Mouse (Mus musculus): Measurements from ENCODE around the gene Dusp7. TPM values are rescaled to one million over a fixed set of nuclear protein-coding genes. Genes with fewer than 3 reads are reported as not detected.

Gene Dusp7
- total and polyA plus RNA-seq, 3 experiments = 8.6 to 49.3 (median 27.3) TPM

GRCm38 (mm10) chr9:106349075-106349474, 19.4 kb upstream of the Dusp7 start:
- Histone ChIP-seq H3K36me3 (replicated peaks) (peaks cover 74% of the 10 kb centered on the region), H3K4me1 (ENCODE audit: insufficient read depth, low read depth, low read length) (no peaks in the 10 kb centered on the region), H3K4me3 (ENCODE audit: low read depth, low read length) (no peak overlapping the region), H3K27me3 (ENCODE audit: insufficient read depth, low read length) (no peaks in the 10 kb centered on the region), H3K9me3 (replicated peaks) (no peaks in the 10 kb centered on the region)
- DNase-seq (ENCODE audit: low spot score) (no peak), ATAC-seq (ENCODE audit: extremely low read depth, insufficient number of reproducible peaks, low FRiP score, poor library complexity, severe bottlenecking) (no peak)
- TF ChIP-seq CTCF (IDR thresholded peaks at IDR 0.05; ENCODE audit: low read depth, low read length) = no peak
- TF ChIP-seq GATA2 (IDR thresholded peaks at IDR 0.05; ENCODE audit: borderline replicate concordance, low read depth, low read length) = no peak

- Histone ChIP-seq H3K4me3 (ENCODE audit: low read depth, low read length) (no peak overlapping the region), H3K36me3 (replicated peaks) (peaks cover 58% of the 10 kb centered on the region), H3K9me3 (replicated peaks) (no peaks in the 10 kb centered on the region), H3K27me3 (ENCODE audit: insufficient read depth, low read length) (no peaks in the 10 kb centered on the region), H3K4me1 (ENCODE audit: insufficient read depth, low read depth, low read length) (no peaks in the 10 kb centered on the region)
- no peak for DNase-seq (ENCODE audit: low spot score)
- no peak for TF ChIP-seq GATA1 (IDR thresholded peaks at IDR 0.05; ENCODE audit: borderline replicate concordance, low read length)
- no peak for TF ChIP-seq CTCF (IDR thresholded peaks at IDR 0.05; ENCODE audit: low read depth, low read length)
- no peak for TF ChIP-seq TAL1 (conservative IDR thresholded peaks at IDR 0.05; ENCODE audit: low read depth, low read length)
- TF ChIP-seq GATA2 (IDR thresholded peaks at IDR 0.05; ENCODE audit: borderline replicate concordance, low read depth, low read length) = no peak
- TF ChIP-seq POLR2AphosphoS5 (IDR thresholded peaks at IDR 0.05; ENCODE audit: insufficient replicate concordance, low read depth, low read length) = no peak
- no peak for ATAC-seq (ENCODE audit: extremely low read depth, insufficient number of reproducible peaks, low FRiP score, poor library complexity, severe bottlenecking)
Observed at GRCm38 (mm10) chr9:106351178-106351577, 17.3 kb upstream of the Dusp7 start.

- no peak for ATAC-seq (ENCODE audit: extremely low read depth, insufficient number of reproducible peaks, low FRiP score, poor library complexity, severe bottlenecking)
- H3K36me3 ChIP-seq (replicated peaks) = peaks cover 41% of the 10 kb centered on the region
- H3K27me3 ChIP-seq (ENCODE audit: insufficient read depth, low read length) = peaks cover 16% of the 10 kb centered on the region
- no peak for DNase-seq (ENCODE audit: low spot score)
- H3K9me3 ChIP-seq (replicated peaks) = no peaks in the 10 kb centered on the region
- no peaks in the 10 kb centered on the region for H3K4me1 ChIP-seq (ENCODE audit: insufficient read depth, low read depth, low read length)
- TF ChIP-seq CTCF (IDR thresholded peaks at IDR 0.05; ENCODE audit: low read depth, low read length) (no peak), GATA2 (IDR thresholded peaks at IDR 0.05; ENCODE audit: borderline replicate concordance, low read depth, low read length) (no peak), GATA1 (IDR thresholded peaks at IDR 0.05; ENCODE audit: borderline replicate concordance, low read length) (no peak), TAL1 (conservative IDR thresholded peaks at IDR 0.05; ENCODE audit: low read depth, low read length) (no peak), POLR2AphosphoS5 (IDR thresholded peaks at IDR 0.05; ENCODE audit: insufficient replicate concordance, low read depth, low read length) (no peak)
- no peak overlapping the region for H3K4me3 ChIP-seq (ENCODE audit: low read depth, low read length)
Observed at GRCm38 (mm10) chr9:106353779-106354178, 14.7 kb upstream of the Dusp7 start.

GRCm38 (mm10) chr9:106354810-106355209, 13.6 kb upstream of the Dusp7 start:
- Histone ChIP-seq H3K27me3 (ENCODE audit: insufficient read depth, low read length) (peaks cover 26% of the 10 kb centered on the region), H3K4me1 (ENCODE audit: insufficient read depth, low read depth, low read length) (no peaks in the 10 kb centered on the region), H3K4me3 (ENCODE audit: low read depth, low read length) (no peak overlapping the region), H3K9me3 (replicated peaks) (no peaks in the 10 kb centered on the region), H3K36me3 (replicated peaks) (peaks cover 31% of the 10 kb centered on the region)
- ATAC-seq (ENCODE audit: extremely low read depth, insufficient number of reproducible peaks, low FRiP score, poor library complexity, severe bottlenecking) (no peak), DNase-seq (ENCODE audit: low spot score) (no peak)
- no peak for TF ChIP-seq TAL1 (conservative IDR thresholded peaks at IDR 0.05; ENCODE audit: low read depth, low read length)
- TF ChIP-seq POLR2AphosphoS5 (IDR thresholded peaks at IDR 0.05; ENCODE audit: insufficient replicate concordance, low read depth, low read length) = no peak
- TF ChIP-seq CTCF (IDR thresholded peaks at IDR 0.05; ENCODE audit: low read depth, low read length) = no peak
- no peak for TF ChIP-seq GATA2 (IDR thresholded peaks at IDR 0.05; ENCODE audit: borderline replicate concordance, low read depth, low read length)
- no peak for TF ChIP-seq GATA1 (IDR thresholded peaks at IDR 0.05; ENCODE audit: borderline replicate concordance, low read length)

GRCm38 (mm10) chr9:106355217-106355974, 13.0 kb upstream of the Dusp7 start:
- DNase-seq (ENCODE audit: low spot score) (no peak), ATAC-seq (ENCODE audit: extremely low read depth, insufficient number of reproducible peaks, low FRiP score, poor library complexity, severe bottlenecking) (no peak)
- Histone ChIP-seq H3K4me1 (ENCODE audit: insufficient read depth, low read depth, low read length) (no peaks in the 10 kb centered on the region), H3K9me3 (replicated peaks) (no peaks in the 10 kb centered on the region), H3K36me3 (replicated peaks) (peaks cover 28% of the 10 kb centered on the region), H3K4me3 (ENCODE audit: low read depth, low read length) (no peak overlapping the region), H3K27me3 (ENCODE audit: insufficient read depth, low read length) (peaks cover 31% of the 10 kb centered on the region)
- TF ChIP-seq GATA2 (IDR thresholded peaks at IDR 0.05; ENCODE audit: borderline replicate concordance, low read depth, low read length) (no peak), CTCF (IDR thresholded peaks at IDR 0.05; ENCODE audit: low read depth, low read length) (no peak), TAL1 (conservative IDR thresholded peaks at IDR 0.05; ENCODE audit: low read depth, low read length) (no peak), GATA1 (IDR thresholded peaks at IDR 0.05; ENCODE audit: borderline replicate concordance, low read length) (no peak), POLR2AphosphoS5 (IDR thresholded peaks at IDR 0.05; ENCODE audit: insufficient replicate concordance, low read depth, low read length) (no peak)

- ATAC-seq (ENCODE audit: extremely low read depth, insufficient number of reproducible peaks, low FRiP score, poor library complexity, severe bottlenecking) (no peak), DNase-seq (ENCODE audit: low spot score) (no peak)
- H3K27me3 ChIP-seq (ENCODE audit: insufficient read depth, low read length) = peaks cover 36% of the 10 kb centered on the region
- no peaks in the 10 kb centered on the region for H3K9me3 ChIP-seq (replicated peaks)
- H3K4me1 ChIP-seq (ENCODE audit: insufficient read depth, low read depth, low read length) = no peaks in the 10 kb centered on the region
- H3K36me3 ChIP-seq (replicated peaks) = peaks cover 22% of the 10 kb centered on the region
- no peak for TF ChIP-seq GATA1 (IDR thresholded peaks at IDR 0.05; ENCODE audit: borderline replicate concordance, low read length)
- TF ChIP-seq CTCF (IDR thresholded peaks at IDR 0.05; ENCODE audit: low read depth, low read length) = no peak
- TF ChIP-seq POLR2AphosphoS5 (IDR thresholded peaks at IDR 0.05; ENCODE audit: insufficient replicate concordance, low read depth, low read length) = no peak
- H3K4me3 ChIP-seq (ENCODE audit: low read depth, low read length) = no peak overlapping the region
Observed at GRCm38 (mm10) chr9:106355975-106356286, 12.5 kb upstream of the Dusp7 start.

All from G1E (cell line).